Mouse (Mus musculus): ENCODE measurements at regions not wholly inside any gene's neighbourhood (a gene's known extent, or its start where the extent isn't known, plus 50 kb on each side); places are given as distances from the start of the nearest gene placed in this dataset.

DNA sequence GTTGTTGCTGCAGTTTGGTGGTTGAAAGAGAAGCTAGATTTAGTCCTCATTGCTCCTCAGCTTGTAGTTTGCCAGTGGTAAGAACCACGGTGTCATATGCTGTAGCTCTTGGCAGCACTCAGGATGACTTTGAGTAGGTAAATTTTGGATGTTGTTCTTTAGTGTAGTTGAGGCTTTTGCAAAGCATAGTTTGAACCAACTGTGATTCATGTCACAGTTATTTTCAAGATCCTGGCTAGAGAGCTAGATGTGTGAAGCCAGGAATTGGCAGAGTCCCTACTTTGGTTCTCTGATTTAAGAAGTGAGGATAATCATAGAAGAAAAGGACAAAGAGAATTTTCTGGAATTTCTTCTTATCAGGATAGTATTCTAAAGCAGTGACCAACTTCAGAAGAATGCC, 143.6 kb upstream of the Dab1 start:
- Histone ChIP-seq H3K27ac (ENCODE audit: low read depth) (no peak overlapping the region), H3K9me3 (ENCODE audit: low read length) (no peaks in the 10 kb centered on the region), H3K4me3 (ENCODE audit: low read depth, low read length) (no peak overlapping the region), H3K4me1 (ENCODE audit: insufficient read depth) (no peaks in the 10 kb centered on the region), H3K27me3 (ENCODE audit: insufficient read depth, low read length) (no peaks in the 10 kb centered on the region), H3K9ac (replicated peaks) (no peak overlapping the region), H3K4me2 (ENCODE audit: low read depth, low read length) (no peak overlapping the region), H3K36me3 (replicated peaks; ENCODE audit: insufficient read depth, low read length) (no peaks in the 10 kb centered on the region)
- TF ChIP-seq EP300 (IDR thresholded peaks at IDR 0.05; ENCODE audit: low read depth) (no peak), CTCF (IDR thresholded peaks at IDR 0.05; ENCODE audit: low read depth) (no peak)
- DNase-seq: no peak
- WGBS (ENCODE audit: insufficient replicate concordance): 82% methylated on average over 1 of the region's 1 CpGs
- no peak for ATAC-seq

DNA sequence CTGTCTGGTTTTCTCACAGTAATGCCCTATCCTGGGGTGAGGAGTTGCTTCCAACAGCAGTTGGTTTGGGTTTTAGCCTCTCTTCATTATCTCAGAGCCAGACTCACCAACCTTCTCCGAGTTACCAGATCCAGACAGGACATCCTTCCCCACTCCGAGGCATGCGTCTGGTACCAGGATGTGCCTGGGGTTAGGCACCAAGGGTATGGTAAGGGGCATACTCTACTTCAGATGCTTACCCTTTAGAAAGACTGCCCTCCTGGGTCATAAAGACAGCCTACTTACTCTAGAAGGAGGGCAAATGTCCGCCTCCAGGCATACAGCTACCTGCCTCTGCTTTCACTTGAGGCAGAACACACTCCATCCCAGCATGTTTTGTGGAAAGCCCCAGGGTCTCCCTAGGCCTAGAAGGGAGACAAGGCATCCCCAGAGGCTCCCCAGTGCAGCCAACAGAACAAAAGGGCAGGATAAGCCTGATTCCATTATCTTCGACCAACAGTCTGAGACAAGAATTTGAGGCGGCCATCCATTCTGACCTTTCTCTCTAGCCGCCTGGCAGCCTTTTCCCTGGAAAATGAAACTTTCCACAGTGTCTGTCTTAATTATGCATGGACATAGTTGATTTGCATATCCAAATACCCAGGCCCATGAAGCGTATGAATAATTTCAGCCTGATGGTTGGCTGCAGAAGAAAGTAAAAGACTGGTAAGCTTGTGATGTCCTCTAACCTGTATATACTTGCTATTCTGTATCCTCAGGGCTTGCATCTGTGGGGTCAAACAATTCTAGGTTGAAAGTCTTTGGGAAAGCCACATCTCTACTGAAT, 132.8 kb upstream of the Dab1 start:
- no peak overlapping the region for H3K4me3 ChIP-seq (ENCODE audit: low read depth, low read length)
- no peaks in the 10 kb centered on the region for H3K27me3 ChIP-seq (ENCODE audit: insufficient read depth, low read length)
- H3K4me2 ChIP-seq (ENCODE audit: low read depth, low read length): no peak overlapping the region
- H3K36me3 ChIP-seq (replicated peaks; ENCODE audit: insufficient read depth, low read length): no peaks in the 10 kb centered on the region
- no peak for ATAC-seq
- TF ChIP-seq CTCF (IDR thresholded peaks at IDR 0.05; ENCODE audit: low read depth): no peak
- no peak for TF ChIP-seq EP300 (IDR thresholded peaks at IDR 0.05; ENCODE audit: low read depth)
- no peak overlapping the region for H3K9ac ChIP-seq (replicated peaks)
- no peak for DNase-seq
- 79% methylated on average over 8 of the region's 8 CpGs for WGBS (ENCODE audit: insufficient replicate concordance)
- no peaks in the 10 kb centered on the region for H3K4me1 ChIP-seq (ENCODE audit: insufficient read depth)
- H3K9me3 ChIP-seq (ENCODE audit: low read length): no peaks in the 10 kb centered on the region
- no peak overlapping the region for H3K27ac ChIP-seq (ENCODE audit: low read depth)

DNA sequence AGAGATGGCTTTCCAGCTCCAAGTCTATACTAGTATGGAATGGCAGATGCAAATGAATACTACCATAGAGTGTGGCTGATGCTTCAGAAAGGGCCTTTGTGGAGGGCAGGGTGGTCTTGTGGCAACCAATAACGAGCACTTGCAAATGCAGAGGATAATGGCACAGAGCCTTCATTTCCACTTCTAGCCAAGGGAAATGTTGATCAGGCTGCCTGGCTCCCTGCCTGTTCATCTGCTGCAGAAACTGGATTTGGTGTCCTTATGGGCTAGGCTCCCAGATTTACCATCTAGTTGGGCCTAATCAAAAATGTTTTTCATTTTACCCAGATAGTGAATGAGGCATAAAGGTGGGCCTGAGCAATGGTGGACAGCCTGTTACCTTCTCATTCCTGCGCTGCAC, 110.7 kb upstream of the Dab1 start:
- no peak for DNase-seq
- 67% methylated on average over 2 of the region's 2 CpGs for WGBS (ENCODE audit: insufficient replicate concordance)
- Histone ChIP-seq H3K36me3 (replicated peaks; ENCODE audit: insufficient read depth, low read length) (no peaks in the 10 kb centered on the region), H3K9ac (replicated peaks) (no peak overlapping the region), H3K27me3 (ENCODE audit: insufficient read depth, low read length) (no peaks in the 10 kb centered on the region), H3K4me1 (ENCODE audit: insufficient read depth) (no peaks in the 10 kb centered on the region), H3K4me2 (ENCODE audit: low read depth, low read length) (no peak overlapping the region), H3K9me3 (ENCODE audit: low read length) (no peaks in the 10 kb centered on the region), H3K4me3 (ENCODE audit: low read depth, low read length) (no peak overlapping the region), H3K27ac (ENCODE audit: low read depth) (no peak overlapping the region)
- ATAC-seq: no peak
- TF ChIP-seq EP300 (IDR thresholded peaks at IDR 0.05; ENCODE audit: low read depth) (no peak), CTCF (IDR thresholded peaks at IDR 0.05; ENCODE audit: low read depth) (no peak)

DNA sequence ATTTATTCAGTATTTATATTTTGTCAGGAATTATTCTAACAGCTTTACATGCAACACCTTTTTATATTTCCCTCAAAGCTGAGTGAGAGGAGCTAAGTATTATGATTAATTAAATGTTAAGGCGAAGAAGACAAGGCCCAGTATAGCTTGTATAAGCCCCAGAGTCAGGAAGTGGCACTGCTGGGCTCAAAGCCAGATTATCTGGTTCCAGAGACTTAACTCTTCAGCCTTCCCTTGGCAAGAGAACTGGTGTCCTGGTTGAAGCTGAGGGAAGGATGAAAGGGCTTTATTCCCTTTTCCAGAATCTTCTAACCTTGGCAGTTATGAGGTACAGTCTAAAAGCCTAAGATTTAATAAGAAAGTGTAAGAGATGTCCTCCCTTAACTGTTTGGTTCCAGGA, 106.3 kb upstream of the Dab1 start:
- no peaks in the 10 kb centered on the region for H3K36me3 ChIP-seq (replicated peaks; ENCODE audit: insufficient read depth, low read length)
- H3K27me3 ChIP-seq (ENCODE audit: insufficient read depth, low read length): no peaks in the 10 kb centered on the region
- H3K4me2 ChIP-seq (ENCODE audit: low read depth, low read length): no peak overlapping the region
- TF ChIP-seq EP300 (IDR thresholded peaks at IDR 0.05; ENCODE audit: low read depth) (no peak), CTCF (IDR thresholded peaks at IDR 0.05; ENCODE audit: low read depth) (no peak)
- H3K4me1 ChIP-seq (ENCODE audit: insufficient read depth): no peaks in the 10 kb centered on the region
- ATAC-seq: no peak
- 54% methylated on average over 1 of the region's 1 CpGs for WGBS (ENCODE audit: insufficient replicate concordance)
- H3K9me3 ChIP-seq (ENCODE audit: low read length): no peaks in the 10 kb centered on the region
- DNase-seq: no peak
- H3K27ac ChIP-seq (ENCODE audit: low read depth): no peak overlapping the region
- H3K9ac ChIP-seq (replicated peaks): no peak overlapping the region
- no peak overlapping the region for H3K4me3 ChIP-seq (ENCODE audit: low read depth, low read length)

DNA sequence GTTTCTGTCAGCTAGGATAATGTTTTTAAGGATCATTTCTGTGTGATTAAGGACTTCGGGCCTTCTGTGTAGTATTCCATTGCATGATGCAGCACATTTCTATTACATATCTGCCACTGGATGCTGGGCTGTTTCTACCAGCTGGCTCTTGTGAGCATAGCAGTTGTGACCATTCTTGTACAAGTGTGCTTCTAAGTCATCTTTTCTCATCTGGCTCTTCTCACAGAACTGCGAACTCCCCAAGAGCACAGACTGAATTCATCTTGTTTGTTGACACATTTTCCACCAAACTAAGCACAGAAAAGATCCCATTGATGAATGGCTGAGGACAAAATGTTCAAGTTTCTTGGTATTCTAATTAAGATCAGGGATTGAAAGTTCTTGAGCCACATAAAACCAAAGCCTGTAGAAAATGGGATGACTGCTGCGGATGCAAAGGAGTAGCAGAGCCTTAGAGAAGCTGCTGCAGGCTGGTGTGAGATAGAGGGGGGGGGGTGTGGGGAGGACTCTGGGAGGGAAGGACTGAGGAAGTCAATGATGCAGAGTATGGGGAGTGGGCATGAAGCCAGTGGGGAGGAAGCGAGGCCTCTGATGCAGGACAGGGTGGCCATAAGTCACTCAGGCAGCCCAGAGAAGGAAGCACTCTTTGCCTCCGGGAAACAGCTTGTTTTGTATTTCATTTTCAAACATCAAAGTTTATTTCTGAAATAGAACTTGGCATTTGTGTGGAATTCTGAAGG, 97.1 kb upstream of the Dab1 start:
- ATAC-seq (no peak), DNase-seq (no peak)
- TF ChIP-seq EP300 (IDR thresholded peaks at IDR 0.05; ENCODE audit: low read depth) (no peak), CTCF (IDR thresholded peaks at IDR 0.05; ENCODE audit: low read depth) (no peak)
- Histone ChIP-seq H3K4me3 (ENCODE audit: low read depth, low read length) (no peak overlapping the region), H3K9me3 (ENCODE audit: low read length) (no peaks in the 10 kb centered on the region), H3K27ac (ENCODE audit: low read depth) (no peak overlapping the region), H3K4me1 (ENCODE audit: insufficient read depth) (no peaks in the 10 kb centered on the region), H3K4me2 (ENCODE audit: low read depth, low read length) (no peak overlapping the region), H3K9ac (replicated peaks) (no peak overlapping the region), H3K36me3 (replicated peaks; ENCODE audit: insufficient read depth, low read length) (no peaks in the 10 kb centered on the region), H3K27me3 (ENCODE audit: insufficient read depth, low read length) (no peaks in the 10 kb centered on the region)
- WGBS (ENCODE audit: insufficient replicate concordance): 63% methylated on average over 5 of the region's 5 CpGs

DNA sequence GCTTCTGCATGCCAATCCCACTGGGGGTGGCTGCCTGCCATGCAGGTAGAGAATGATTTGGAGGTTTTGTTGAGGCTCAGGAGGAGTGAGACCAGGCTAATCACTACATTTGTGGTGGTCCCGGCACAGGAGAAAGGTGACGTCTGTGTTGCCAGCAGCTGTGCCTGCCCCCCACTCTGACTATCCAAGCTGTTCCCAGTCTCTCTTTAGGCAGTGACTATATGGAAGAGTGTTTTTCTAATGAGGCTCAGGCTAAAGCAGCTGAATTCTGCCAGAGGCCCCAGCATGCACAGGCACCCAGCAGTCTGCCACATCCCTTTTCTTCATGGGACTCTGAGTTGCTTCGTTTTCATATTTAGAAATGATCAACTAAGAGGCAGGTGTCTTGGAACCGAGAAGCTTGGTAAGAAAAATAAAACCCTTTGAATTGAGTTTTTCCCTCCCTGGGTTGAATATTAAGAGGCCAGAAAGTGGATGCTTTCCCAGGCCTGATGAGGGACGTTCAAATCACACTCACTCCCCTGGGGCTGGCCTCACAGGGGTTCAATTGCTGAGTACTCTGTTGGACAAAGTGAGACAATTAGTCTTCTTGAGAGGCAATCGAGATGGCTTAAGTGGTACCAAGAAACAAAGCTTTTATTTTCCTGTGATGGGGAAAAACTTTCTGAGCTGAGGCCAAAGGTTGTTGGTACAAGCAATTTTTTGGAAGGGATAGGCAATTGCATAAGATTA, 82.5 kb upstream of the Dab1 start:
- Histone ChIP-seq H3K4me3 (ENCODE audit: low read depth, low read length) (no peak overlapping the region), H3K9ac (replicated peaks) (no peak overlapping the region), H3K4me1 (ENCODE audit: insufficient read depth) (no peaks in the 10 kb centered on the region), H3K27me3 (ENCODE audit: insufficient read depth, low read length) (no peaks in the 10 kb centered on the region), H3K4me2 (ENCODE audit: low read depth, low read length) (no peak overlapping the region), H3K27ac (ENCODE audit: low read depth) (no peak overlapping the region), H3K9me3 (ENCODE audit: low read length) (no peaks in the 10 kb centered on the region), H3K36me3 (replicated peaks; ENCODE audit: insufficient read depth, low read length) (no peaks in the 10 kb centered on the region)
- WGBS (ENCODE audit: insufficient replicate concordance): 71% methylated on average over 6 of the region's 6 CpGs
- no peak for ATAC-seq
- TF ChIP-seq CTCF (IDR thresholded peaks at IDR 0.05; ENCODE audit: low read depth) (no peak), EP300 (IDR thresholded peaks at IDR 0.05; ENCODE audit: low read depth) (no peak)
- DNase-seq: no peak
